Mouse (Mus musculus) small intestine, adult 2 months (tissue): ENCODE results near the gene Prss29.

ENCODE experiments used
- CTCF ChIP-seq: fragments of 200-500 bp; IDR thresholded peaks from 2 replicates; pipeline ENCODE4 v1.5.1; 2012; ENCODE audit warnings: low read depth, mild to moderate bottlenecking, control low read depth, inconsistent platforms, low read length, moderate library complexity, mixed read lengths; ENCODE audit not compliant: insufficient replicate concordance, insufficient read length; ENCODE audit errors: extremely low read depth
- POLR2A ChIP-seq: fragments of 200-500 bp; IDR thresholded peaks from 2 replicates; pipeline ENCODE4 v1.6.1; 2012; ENCODE audit warnings: low read depth, mild to moderate bottlenecking, control low read depth, inconsistent platforms, low read length, moderate library complexity

DNA sequence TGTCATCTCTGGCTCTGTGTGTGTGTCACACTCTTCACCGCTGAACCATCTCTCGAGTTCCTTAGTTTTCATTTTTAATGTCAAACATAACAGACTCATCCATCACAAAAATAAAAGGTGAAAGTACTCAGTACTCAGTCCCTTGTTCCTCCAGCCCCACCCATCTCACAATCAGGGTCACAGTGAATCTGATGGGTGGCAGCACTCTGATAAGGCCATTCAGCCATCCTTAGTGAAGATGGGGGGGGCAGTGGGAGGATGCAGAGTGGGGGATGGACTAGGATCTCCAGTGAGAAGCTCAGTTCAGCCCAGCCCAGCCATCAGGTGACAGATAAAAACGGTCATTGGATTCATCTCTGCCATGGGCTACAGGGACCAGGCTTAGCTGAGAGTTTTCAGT lies 50.5 kb downstream of the Prss29 start, which contains the start of gene Tpsg1:
- TF ChIP-seq POLR2A: no peak
- no peak for TF ChIP-seq CTCF
